Mouse (Mus musculus) liver, embryonic 16.5 days (tissue): ENCODE measurements at regions not wholly inside any gene's neighbourhood (a gene's known extent, or its start where the extent isn't known, plus 50 kb on each side); places are given as distances from the start of the nearest gene placed in this dataset.

Source experiments
- ATAC-seq: fragments of 200-750 bp; cut with Nextera tagmentation; 2 replicates; pipeline ENCODE4 v1.8.0; 2017; ENCODE audit warnings: low read depth, mild to moderate bottlenecking, moderate number of reproducible peaks, moderate library complexity
- H3K27ac ChIP-seq: fragments of 300-500 bp; sonication (generic); 2 replicates; pipeline ENCODE4 v1.5.1; 2014; ENCODE audit warnings: mild to moderate bottlenecking, low read length
- H3K27me3 ChIP-seq: fragments of 300-500 bp; sonication (generic); 2 replicates; pipeline ENCODE4 v1.6.1; 2014; ENCODE audit warnings: low read depth, low read length, mixed read lengths; ENCODE audit not compliant: control insufficient read depth, insufficient read depth
- H3K36me3 ChIP-seq: fragments of 300-500 bp; sonication (generic); 2 replicates; pipeline ENCODE4 v1.6.1; 2014; ENCODE audit warnings: mild to moderate bottlenecking; ENCODE audit not compliant: control insufficient read depth, insufficient read depth
- H3K4me1 ChIP-seq: fragments of 300-500 bp; sonication (generic); 2 replicates; pipeline ENCODE4 v1.6.1; 2014; ENCODE audit warnings: low read depth, low read length, mixed read lengths; ENCODE audit not compliant: control insufficient read depth
- H3K4me2 ChIP-seq: fragments of 300-500 bp; sonication (generic); 2 replicates; pipeline ENCODE4 v1.6.1; 2014; ENCODE audit warnings: low read depth, low read length, mixed read lengths
- H3K4me3 ChIP-seq: fragments of 300-500 bp; sonication (generic); 2 replicates; pipeline ENCODE4 v1.5.1; 2014; ENCODE audit warnings: low read depth, mild to moderate bottlenecking, low read length
- H3K9ac ChIP-seq: fragments of 300-500 bp; sonication (generic); 2 replicates; pipeline ENCODE4 v1.6.1; 2014; ENCODE audit warnings: low read depth, low read length
- H3K9me3 ChIP-seq: fragments of 300-500 bp; sonication (generic); replicated peaks from 2 replicates; pipeline ENCODE4 v1.6.1; 2016; ENCODE audit warnings: low read length; ENCODE audit not compliant: control insufficient read depth
- WGBS: fragments of 180-500 bp; shearing (Covaris S2); extraction: QIAGEN DNeasy Blood & Tissue Kit; methylation state at CpG from one replicate; pipeline ENCODE4 v1.1.7; 2014; ENCODE audit not compliant: insufficient replicate concordance; 5-methylcytosine and 5-hydroxymethylcytosine counted together

DNA sequence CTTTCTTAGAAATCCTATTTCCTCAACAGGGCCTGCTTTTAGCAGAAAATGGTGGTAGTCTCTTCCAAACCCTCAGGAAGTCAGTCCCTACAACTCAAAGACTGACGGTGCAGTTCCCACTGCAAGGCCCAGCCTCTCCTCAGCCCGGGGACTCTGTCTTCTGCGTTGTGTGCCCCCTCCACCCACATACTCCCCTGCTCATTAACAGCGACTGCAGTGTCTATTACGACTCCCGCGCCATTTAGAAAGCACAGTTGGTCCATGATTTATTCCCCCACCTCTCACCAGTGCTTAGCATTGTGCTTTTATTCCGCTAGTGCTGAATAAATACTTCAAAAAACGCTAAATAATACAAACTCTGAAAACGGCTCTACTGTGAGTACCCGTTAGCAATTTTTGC, 230.9 kb upstream of the Hes1 start:
- Histone ChIP-seq H3K4me1 (no peaks in the 10 kb centered on the region; the same call in 1 of the 2 replicates), H3K36me3 (no peaks in the 10 kb centered on the region), H3K4me3 (no peak overlapping the region), H3K9ac (no peak overlapping the region), H3K27ac (no peak overlapping the region), H3K4me2 (no peak overlapping the region), H3K27me3 (no peaks in the 10 kb centered on the region), H3K9me3 (no peaks in the 10 kb centered on the region)
- WGBS = 75% methylated on average over 11 of the region's 11 CpGs
- no peak for ATAC-seq

- ATAC-seq = no peak
Observed at GRCm38 (mm10) chr16:29833875-29834274, 230.3 kb upstream of the Hes1 start.

DNA sequence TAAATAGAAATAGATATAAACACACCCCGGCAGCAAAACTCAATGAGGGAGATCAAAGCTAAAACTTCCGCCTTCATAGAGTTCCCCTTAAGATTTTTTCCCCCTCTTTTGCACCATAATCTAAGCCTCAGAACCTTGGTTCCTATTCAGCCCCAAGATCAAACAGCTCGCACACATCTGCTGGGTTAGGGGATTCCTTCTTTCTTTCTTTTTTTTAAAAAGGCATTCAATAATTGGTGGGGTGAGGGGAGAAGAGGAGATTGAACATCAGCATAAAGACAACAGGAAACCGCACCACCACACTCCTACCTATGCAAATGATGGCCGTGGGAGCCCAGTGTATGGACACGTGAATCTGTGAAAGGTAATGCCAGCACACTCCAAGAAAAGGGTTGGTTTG, 229.5 kb upstream of the Hes1 start:
- no peaks in the 10 kb centered on the region for H3K27me3 ChIP-seq
- ATAC-seq = no peak
- H3K27ac ChIP-seq = no peak overlapping the region
- H3K9ac ChIP-seq = no peak overlapping the region
- H3K36me3 ChIP-seq = no peaks in the 10 kb centered on the region
- WGBS = 66% methylated on average over 6 of the region's 6 CpGs
- no peak overlapping the region for H3K4me2 ChIP-seq
- no peaks in the 10 kb centered on the region for H3K9me3 ChIP-seq
- H3K4me1 ChIP-seq = peaks cover 11% of the 10 kb centered on the region
- no peak overlapping the region for H3K4me3 ChIP-seq

More at GRCm38 (mm10) chr16:29833875-29834274, 230.3 kb upstream of the Hes1 start:
- H3K9me3 ChIP-seq = no peaks in the 10 kb centered on the region
- H3K4me3 ChIP-seq = no peak overlapping the region
- no peak overlapping the region for H3K27ac ChIP-seq
- H3K4me2 ChIP-seq = no peak overlapping the region
- H3K27me3 ChIP-seq = no peaks in the 10 kb centered on the region
- WGBS = 28% methylated on average over 6 of the region's 6 CpGs
- no peaks in the 10 kb centered on the region for H3K36me3 ChIP-seq
- no peak overlapping the region for H3K9ac ChIP-seq
- peaks cover 3% of the 10 kb centered on the region for H3K4me1 ChIP-seq

DNA sequence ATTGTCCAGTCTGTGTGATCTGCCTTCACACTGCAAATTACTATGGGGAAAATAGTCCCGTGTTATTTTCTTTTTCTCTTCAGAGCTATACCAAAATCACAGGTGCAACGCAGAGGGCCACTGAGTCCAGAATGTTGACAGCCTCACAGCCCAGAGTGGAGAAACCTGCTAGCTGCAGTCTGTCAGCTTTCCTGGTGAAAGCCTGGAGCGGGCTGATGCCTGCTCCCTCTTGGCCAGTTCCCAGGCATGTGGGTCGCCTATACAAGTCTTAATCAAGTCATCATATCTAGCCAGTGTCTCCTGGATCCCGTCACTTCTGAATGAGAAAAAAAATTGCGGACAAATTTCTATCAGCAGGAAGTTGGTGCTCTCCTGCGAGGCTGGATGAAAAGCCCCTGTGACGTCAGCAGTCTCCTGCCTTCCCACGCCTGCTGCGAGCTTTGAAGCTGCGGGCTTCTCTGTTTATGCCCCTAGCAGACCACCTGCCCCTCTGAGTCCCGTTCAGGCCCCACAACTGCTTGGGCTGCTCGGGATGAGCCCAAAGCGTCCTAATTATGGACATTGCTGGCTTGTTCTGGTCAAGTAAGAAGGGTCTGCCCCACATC, 227.1 kb upstream of the Hes1 start:
- WGBS = 26% methylated on average over 14 of the region's 14 CpGs
- no peak overlapping the region for H3K4me2 ChIP-seq
- ATAC-seq = no peak

GRCm38 (mm10) chr16:29837874-29838273, 226.3 kb upstream of the Hes1 start:
- WGBS = 81% methylated on average over 5 of the region's 5 CpGs
- Histone ChIP-seq H3K4me1 (peaks cover 18% of the 10 kb centered on the region), H3K27me3 (no peaks in the 10 kb centered on the region), H3K4me3 (no peak overlapping the region), H3K9me3 (no peaks in the 10 kb centered on the region), H3K36me3 (no peaks in the 10 kb centered on the region), H3K27ac (no peak overlapping the region), H3K4me2 (no peak overlapping the region), H3K9ac (no peak overlapping the region)
- no peak for ATAC-seq

More for the DNA sequence above, 227.1 kb upstream of the Hes1 start:
- Histone ChIP-seq H3K27me3 (no peaks in the 10 kb centered on the region), H3K4me1 (peaks cover 18% of the 10 kb centered on the region), H3K9me3 (no peaks in the 10 kb centered on the region), H3K4me3 (no peak overlapping the region), H3K27ac (no peak overlapping the region), H3K36me3 (no peaks in the 10 kb centered on the region), H3K9ac (no peak overlapping the region)

DNA sequence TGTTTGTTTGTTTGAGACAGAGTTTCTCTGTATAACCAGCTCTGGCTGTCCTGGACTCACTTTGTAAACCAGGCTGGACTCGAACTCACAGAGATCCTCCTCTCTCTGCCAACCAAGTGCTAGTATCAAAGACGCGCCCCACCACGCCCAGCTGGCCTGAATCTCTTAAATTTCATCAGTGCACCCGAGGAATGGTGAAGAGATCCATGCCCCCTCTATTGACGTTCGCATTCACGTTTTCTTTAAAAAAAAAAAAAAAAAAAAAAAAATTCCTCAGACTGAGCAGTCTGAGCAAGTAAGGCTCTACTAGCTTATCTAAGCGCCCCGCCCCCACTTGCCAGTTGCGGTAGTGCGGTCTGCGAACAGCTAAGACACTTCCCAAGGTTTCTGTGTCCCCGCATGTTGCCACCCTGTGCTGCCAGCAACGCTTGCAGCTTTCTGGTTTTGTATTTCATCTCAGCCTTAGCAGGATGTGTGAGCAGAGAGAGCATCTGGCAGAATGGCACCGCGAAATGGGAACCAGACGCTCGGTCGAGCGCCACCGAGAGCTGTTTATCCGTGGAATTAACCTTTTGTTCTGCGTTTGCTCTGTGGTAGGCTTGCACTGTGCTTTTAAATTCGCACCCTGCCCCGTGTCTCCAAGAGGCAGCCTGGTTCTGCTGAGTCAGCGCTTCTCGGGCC, 225.1 kb upstream of the Hes1 start:
- WGBS = 4% methylated on average over 28 of the region's 28 CpGs
- no peak for ATAC-seq
- no peaks in the 10 kb centered on the region for H3K27me3 ChIP-seq
- no peak overlapping the region for H3K27ac ChIP-seq
- H3K9me3 ChIP-seq = no peaks in the 10 kb centered on the region
- no peaks in the 10 kb centered on the region for H3K36me3 ChIP-seq
- H3K4me3 ChIP-seq = peak overlapping the region; percentile 34
- H3K4me2 ChIP-seq = peak overlapping the region; percentile 60
- peak overlapping the region; percentile 2; the same call in 1 of the 2 replicates for H3K9ac ChIP-seq
- peaks cover 23% of the 10 kb centered on the region for H3K4me1 ChIP-seq

- WGBS = 22% methylated on average over 6 of the region's 6 CpGs
- Histone ChIP-seq H3K9me3 (no peaks in the 10 kb centered on the region), H3K4me3 (peak overlapping the region; percentile 34), H3K4me2 (peak overlapping the region; percentile 60), H3K4me1 (peaks cover 26% of the 10 kb centered on the region), H3K9ac (no peak overlapping the region; the same call in 1 of the 2 replicates), H3K27me3 (no peaks in the 10 kb centered on the region), H3K36me3 (no peaks in the 10 kb centered on the region), H3K27ac (no peak overlapping the region)
- no peak for ATAC-seq
Observed at GRCm38 (mm10) chr16:29839662-29840001, 224.6 kb upstream of the Hes1 start.

GRCm38 (mm10) chr16:29840412-29840811, 223.8 kb upstream of the Hes1 start:
- ATAC-seq = no peak
- Histone ChIP-seq H3K36me3 (no peaks in the 10 kb centered on the region), H3K27ac (no peak overlapping the region), H3K27me3 (no peaks in the 10 kb centered on the region), H3K4me1 (peaks cover 34% of the 10 kb centered on the region), H3K4me2 (no peak overlapping the region), H3K9ac (no peak overlapping the region), H3K4me3 (no peak overlapping the region), H3K9me3 (no peaks in the 10 kb centered on the region)
- 17% methylated on average over 2 of the region's 2 CpGs for WGBS

GRCm38 (mm10) chr16:29841132-29841531, 223.1 kb upstream of the Hes1 start:
- Histone ChIP-seq H3K27ac (no peak overlapping the region), H3K36me3 (no peaks in the 10 kb centered on the region)
- ATAC-seq = no peak

More at GRCm38 (mm10) chr16:29841132-29841531, 223.1 kb upstream of the Hes1 start:
- Histone ChIP-seq H3K4me3 (no peak overlapping the region), H3K4me2 (no peak overlapping the region), H3K9ac (no peak overlapping the region), H3K27me3 (no peaks in the 10 kb centered on the region), H3K4me1 (peaks cover 39% of the 10 kb centered on the region), H3K9me3 (no peaks in the 10 kb centered on the region)
- 56% methylated on average over 4 of the region's 4 CpGs for WGBS
